Mouse (Mus musculus) lung, adult 2 months (tissue): ENCODE results near the gene Plac1. TPM values are rescaled to one million over a fixed set of nuclear protein-coding genes. Genes with fewer than 3 reads are reported as not detected.

Source experiments
- DNase-seq: peaks from one replicate; pipeline ENCODE4 v3.0.0; 2022
- H3K4me1 ChIP-seq: fragments of 200-500 bp; 2 replicates; pipeline ENCODE4 v1.6.1; 2011; ENCODE audit warnings: low read length; ENCODE audit not compliant: control insufficient read depth, insufficient read depth
- H3K4me3 ChIP-seq: fragments of 200-500 bp; replicated peaks from 2 replicates; pipeline ENCODE3; 2011; ENCODE audit warnings: low read depth, mild to moderate bottlenecking, control low read depth, low read length; ENCODE audit errors: extremely low read depth
- CTCF ChIP-seq: fragments of 200-500 bp; IDR thresholded peaks from 2 replicates; pipeline ENCODE4 v1.5.1; 2011; ENCODE audit warnings: mild to moderate bottlenecking, low read length, control low read depth; ENCODE audit not compliant: insufficient read depth
- POLR2A ChIP-seq: fragments of 200-500 bp; IDR thresholded peaks from 2 replicates; pipeline ENCODE4 v1.6.1; 2011; ENCODE audit warnings: low read depth, mild to moderate bottlenecking, control low read depth, low read length, borderline replicate concordance; ENCODE audit errors: extremely low read depth
- WGBS: fragments of 180-500 bp; shearing (Covaris S2); methylation state at CpG from one replicate; pipeline ENCODE4 v1.1.7; 2018; 5-methylcytosine and 5-hydroxymethylcytosine counted together
- polyA plus RNA-seq: library from polyadenylated mRNA; depleted of rRNA; stranded (reverse); fragments of >200 nt; gene quantifications from 2 replicates; pipeline ENCODE4 v1.2.3, GENCODE M21; 2012

Gene Plac1
- polyA plus RNA-seq, 1 experiment = not detected

- no peak for TF ChIP-seq CTCF
- TF ChIP-seq POLR2A = no peak
- H3K4me1 ChIP-seq = peaks cover 5% of the 10 kb centered on the region
- WGBS = 66% methylated on average over 15 of the region's 15 CpGs
- no peak for DNase-seq
- no peak overlapping the region for H3K4me3 ChIP-seq
Observed at GRCm38 (mm10) chrX:53166251-53166900, 73.5 kb downstream of the Plac1 start.

- WGBS = 61% methylated on average over 4 of the region's 4 CpGs
- no peak for DNase-seq
Observed at GRCm38 (mm10) chrX:53162589-53162988, 77.3 kb downstream of the Plac1 start.

GRCm38 (mm10) chrX:53161583-53161982 is 78.3 kb downstream of the Plac1 start:
- 57% methylated on average over 4 of the region's 4 CpGs for WGBS
- H3K4me1 ChIP-seq = peaks cover 11% of the 10 kb centered on the region
- TF ChIP-seq POLR2A = no peak
- TF ChIP-seq CTCF = no peak
- peak; percentile 23 for DNase-seq
- no peak overlapping the region for H3K4me3 ChIP-seq

More at GRCm38 (mm10) chrX:53162589-53162988, 77.3 kb downstream of the Plac1 start:
- Histone ChIP-seq H3K4me3 (no peak overlapping the region), H3K4me1 (peaks cover 11% of the 10 kb centered on the region)
- no peak for TF ChIP-seq POLR2A
- TF ChIP-seq CTCF = no peak

- Histone ChIP-seq H3K4me1 (peaks cover 11% of the 10 kb centered on the region), H3K4me3 (no peak overlapping the region)
- WGBS = 29% methylated on average over 5 of the region's 5 CpGs
- TF ChIP-seq POLR2A = no peak
- no peak for TF ChIP-seq CTCF
- no peak for DNase-seq
Observed at GRCm38 (mm10) chrX:53161115-53161514, 78.8 kb downstream of the Plac1 start.

- TF ChIP-seq POLR2A (no peak), CTCF (no peak)
- H3K4me3 ChIP-seq = no peak overlapping the region
- DNase-seq = no peak
- H3K4me1 ChIP-seq = no peaks in the 10 kb centered on the region
- 69% methylated on average over 2 of the region's 2 CpGs for WGBS
Observed at GRCm38 (mm10) chrX:53148039-53148438, 91.9 kb downstream of the Plac1 start.

GRCm38 (mm10) chrX:53146389-53146917 is 93.5 kb downstream of the Plac1 start:
- 75% methylated on average over 5 of the region's 5 CpGs for WGBS
- H3K4me3 ChIP-seq = no peak overlapping the region
- no peaks in the 10 kb centered on the region for H3K4me1 ChIP-seq
- TF ChIP-seq CTCF (no peak), POLR2A (no peak)
- DNase-seq = no peak

GRCm38 (mm10) chrX:53139641-53140040 is 100.3 kb downstream of the Plac1 start:
- TF ChIP-seq POLR2A = no peak
- TF ChIP-seq CTCF = no peak
- no peak for DNase-seq
- WGBS = 73% methylated on average over 2 of the region's 2 CpGs
- no peak overlapping the region for H3K4me3 ChIP-seq
- no peaks in the 10 kb centered on the region for H3K4me1 ChIP-seq

- no peaks in the 10 kb centered on the region for H3K4me1 ChIP-seq
- TF ChIP-seq CTCF = no peak
- TF ChIP-seq POLR2A = no peak
- 78% methylated on average over 2 of the region's 2 CpGs for WGBS
- H3K4me3 ChIP-seq = no peak overlapping the region
- DNase-seq = no peak
Observed at GRCm38 (mm10) chrX:53137066-53137465, 102.8 kb downstream of the Plac1 start.

- Histone ChIP-seq H3K4me3 (no peak overlapping the region), H3K4me1 (no peaks in the 10 kb centered on the region)
- no peak for DNase-seq
- WGBS = 37% methylated on average over 2 of the region's 2 CpGs
- TF ChIP-seq CTCF (no peak), POLR2A (no peak)
Observed at GRCm38 (mm10) chrX:53129501-53129900, 110.4 kb downstream of the Plac1 start.

GRCm38 (mm10) chrX:53126492-53127033 is 113.3 kb downstream of the Plac1 start:
- 79% methylated on average over 6 of the region's 6 CpGs for WGBS
- Histone ChIP-seq H3K4me1 (no peaks in the 10 kb centered on the region), H3K4me3 (no peak overlapping the region)
- TF ChIP-seq POLR2A (no peak), CTCF (no peak)
- DNase-seq = no peak
